Mouse (Mus musculus) bone marrow macrophage, adult 2 months (primary cell): ENCODE results near the gene Rnf151.

Experiments used
- CTCF ChIP-seq: IDR thresholded peaks from 2 replicates; pipeline ENCODE4 v1.5.1; 2012; ENCODE audit warnings: low read depth, mild to moderate bottlenecking, low read length, moderate library complexity
- POLR2A ChIP-seq: IDR thresholded peaks from 2 replicates; pipeline ENCODE4 v1.6.1; 2012; ENCODE audit warnings: mild to moderate bottlenecking, low read depth, low read length, borderline replicate concordance

DNA sequence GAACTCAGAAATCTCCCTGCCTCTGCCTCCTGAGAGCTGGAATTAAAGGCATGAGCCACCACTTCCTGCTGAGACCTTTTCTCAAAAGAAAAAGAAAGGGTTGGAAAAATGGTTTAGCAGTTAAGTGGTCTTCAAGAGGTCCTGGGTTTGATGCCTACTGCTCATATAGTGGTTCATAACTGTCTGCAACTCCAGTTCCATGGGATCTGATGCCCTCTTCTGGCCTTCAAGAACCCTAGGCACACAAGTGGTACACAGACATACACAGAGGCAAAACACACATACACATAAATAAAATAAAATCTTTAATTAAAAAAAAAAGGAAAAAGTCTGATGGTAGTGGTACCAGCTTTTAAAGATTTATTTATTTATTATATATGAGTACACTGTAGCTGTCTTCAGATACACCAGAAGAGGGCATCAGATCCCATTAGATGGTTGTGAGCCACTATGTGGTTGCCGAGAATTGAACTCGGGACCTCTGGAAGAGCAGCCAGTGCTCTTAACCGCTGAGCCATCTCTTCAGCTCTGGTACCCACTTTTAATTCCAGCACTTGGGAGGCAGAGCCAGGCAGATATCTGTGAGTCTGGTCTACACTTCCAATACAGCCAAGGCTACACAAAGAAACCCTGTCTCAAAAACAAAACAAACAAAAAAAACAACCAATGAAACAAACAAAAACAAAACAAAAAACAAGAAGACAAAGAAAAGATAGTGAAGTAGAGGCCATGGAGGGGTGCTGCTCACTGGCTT, 8.0 kb upstream of the Rnf151 start:
- TF ChIP-seq POLR2A: no peak
- TF ChIP-seq CTCF: no peak
